8 mouse cellular contexts compared by ENCODE assay signal in the genomic region with DNA sequence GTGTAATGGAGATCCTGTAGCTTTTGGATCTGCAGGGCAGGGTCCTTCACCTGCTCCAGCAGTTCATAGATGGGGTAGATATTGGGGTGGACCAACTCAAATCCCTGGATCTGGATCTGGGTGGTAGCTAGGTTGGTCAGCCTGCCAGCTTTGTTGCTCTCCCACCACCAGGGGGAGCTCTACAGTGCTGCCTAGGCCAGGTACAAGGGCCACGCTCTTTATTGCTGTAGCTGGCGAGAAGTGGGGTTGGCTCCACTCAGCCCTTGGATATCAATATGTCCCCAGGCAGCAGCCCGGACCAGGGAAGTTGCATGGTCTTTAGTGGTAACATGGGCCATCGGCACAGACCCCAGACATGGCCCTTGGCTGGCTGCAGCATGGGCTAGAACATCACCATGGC. TPM values are rescaled to one million over a fixed set of nuclear protein-coding genes. Genes with fewer than 3 reads are reported as not detected.
DNase-seq lines count a peak whose midpoint lies in the region; ATAC-seq lines count a peak whose summit lies in the region.

No protein-coding gene starts in this region.

- no peaks in the 10 kb centered on the region for H3K4me1 ChIP-seq in limb, embryonic 11.5 days (ENCODE audit: control insufficient read depth, insufficient read depth, low read length)

- peak; percentile 37 for DNase-seq in left cerebral cortex, postnatal 4 days
- DNase-seq in left cerebral cortex, postnatal 14 days (ENCODE audit: low spot score in 2 of 2): no peak
- peak; percentile 80 for DNase-seq in R1 (ENCODE audit: low read depth, low spot score)
- DNase-seq in cerebellum, adult 18-20 months: peak; percentile 54 to 67
- DNase-seq in limb, embryonic 11.5 days (ENCODE audit: low spot score): peak; percentile 43
- peak; percentile 61 for DNase-seq in testis, postnatal 10 days (ENCODE audit: low spot score)
- DNase-seq in urinary bladder, adult 18-20 months (ENCODE audit: low spot score in 2 of 2): no peak
- no peak for DNase-seq in left cerebral cortex, adult 18-20 months (ENCODE audit: low spot score in 2 of 2)

- H3K9me3 ChIP-seq in limb, embryonic 11.5 days (ENCODE audit: control insufficient read depth, low read length): no peaks in the 10 kb centered on the region

- no peaks in the 10 kb centered on the region for H3K27me3 ChIP-seq in limb, embryonic 11.5 days (ENCODE audit: control insufficient read depth, insufficient read depth, low read length)

- no peak overlapping the region for H3K27ac ChIP-seq in limb, embryonic 11.5 days (replicated peaks; ENCODE audit: low read depth, low read length)

- no peaks in the 10 kb centered on the region for H3K36me3 ChIP-seq in limb, embryonic 11.5 days (ENCODE audit: control insufficient read depth, insufficient read depth, low read length)

- 85% methylated on average over 4 of the region's 4 CpGs for WGBS in limb, embryonic 11.5 days

- H3K9ac ChIP-seq in limb, embryonic 11.5 days (ENCODE audit: low read length): no peak overlapping the region

- no peak for ATAC-seq in limb, embryonic 11.5 days (ENCODE audit: insufficient number of reproducible peaks, low FRiP score, low TSS enrichment, low read depth)

- H3K4me3 ChIP-seq in limb, embryonic 11.5 days (ENCODE audit: low read depth, low read length): no peak overlapping the region

- intact Hi-C loops in left cerebral cortex, postnatal 4 days (cut with DNase I): no loop called here
- intact Hi-C loops in left cerebral cortex, postnatal 14 days (cut with DNase I): loop anchor here (5.0 kb wide), 1 partner anchor 72 kb away; no protein-coding TSS in a partner anchor

- no peak overlapping the region for H3K4me2 ChIP-seq in limb, embryonic 11.5 days (ENCODE audit: low read depth, severe bottlenecking)

RNA-seq across cellular contexts. Expression of a gene that starts 15.6 kb away (rescaled TPM):
- 10 to 100 TPM; 85.4 to 88.9 TPM for total RNA-seq in left cerebral cortex, postnatal 4 days (2021)
- total RNA-seq in left cerebral cortex, postnatal 14 days (2021): 100 to 1,000 TPM; 207 to 220 TPM
- polyA plus RNA-seq in limb, embryonic 11.5 days (2014; fragmentation: Nextera tagmentation; extraction: Ambion mirVana): 0.88 and 1.6 TPM in 2 replicates
- total RNA-seq in left cerebral cortex, adult 18-20 months (2021): 100 to 1,000 TPM; 460 to 461 TPM

Comparison
In these comparisons a context has a peak if more than half of its experiments do, and no peak if none do; other contexts are left out.
1. DNase-seq: peak in left cerebral cortex, postnatal 4 days (single experiment), R1 (single experiment), cerebellum, adult 18-20 months (2 of 2), limb, embryonic 11.5 days (single experiment) and testis, postnatal 10 days (single experiment); none in left cerebral cortex, postnatal 14 days (0 of 2), urinary bladder, adult 18-20 months (0 of 2) and left cerebral cortex, adult 18-20 months (0 of 2).